Mouse (Mus musculus) stomach, embryonic 16.5 days (tissue): ENCODE measurements at regions not wholly inside any gene's neighbourhood (a gene's known extent, or its start where the extent isn't known, plus 50 kb on each side); places are given as distances from the start of the nearest gene placed in this dataset.

Source experiments
- ATAC-seq: fragments of 200-750 bp; cut with Nextera tagmentation; 2 replicates; pipeline ENCODE4 v1.8.0; 2017; ENCODE audit warnings: moderate number of reproducible peaks, moderate TSS enrichment; ENCODE audit not compliant: insufficient read depth, low FRiP score
- H3K27ac ChIP-seq: fragments of 300-500 bp; sonication (generic); 2 replicates; pipeline ENCODE4 v1.5.1; 2014; ENCODE audit warnings: low read length
- H3K27me3 ChIP-seq: fragments of 300-500 bp; sonication (generic); 2 replicates; pipeline ENCODE4 v1.6.1; 2014; ENCODE audit warnings: low read length, control low read depth, mixed read lengths; ENCODE audit not compliant: control insufficient read depth, insufficient read depth
- H3K36me3 ChIP-seq: fragments of 300-500 bp; sonication (generic); 2 replicates; pipeline ENCODE4 v1.6.1; 2014; ENCODE audit warnings: low read length; ENCODE audit not compliant: control insufficient read depth, insufficient read depth
- H3K4me1 ChIP-seq: fragments of 300-500 bp; sonication (generic); 2 replicates; pipeline ENCODE4 v1.6.1; 2014; ENCODE audit warnings: low read length, control low read depth, mixed read lengths; ENCODE audit not compliant: control insufficient read depth, insufficient read depth
- H3K4me2 ChIP-seq: fragments of 300-500 bp; sonication (generic); 2 replicates; pipeline ENCODE4 v1.6.1; 2014; ENCODE audit warnings: low read depth, low read length, mixed read lengths
- H3K4me3 ChIP-seq: fragments of 300-500 bp; sonication (generic); replicated peaks from 2 replicates; pipeline ENCODE4 v1.5.1; 2014; ENCODE audit warnings: mild to moderate bottlenecking, low read length
- H3K9ac ChIP-seq: fragments of 300-500 bp; sonication (generic); 2 replicates; pipeline ENCODE4 v1.6.1; 2014; ENCODE audit warnings: low read length
- H3K9me3 ChIP-seq: fragments of 300-500 bp; sonication (generic); replicated peaks from 2 replicates; pipeline ENCODE4 v1.6.1; 2016; ENCODE audit warnings: low read length, control low read depth; ENCODE audit not compliant: control insufficient read depth
- WGBS: fragments of 180-500 bp; shearing (Covaris S2); extraction: QIAGEN DNeasy Blood & Tissue Kit; methylation state at CpG from one replicate; pipeline ENCODE4 v1.1.7; 2014; 5-methylcytosine and 5-hydroxymethylcytosine counted together

- Histone ChIP-seq H3K9ac (no peak overlapping the region), H3K36me3 (no peaks in the 10 kb centered on the region), H3K9me3 (no peaks in the 10 kb centered on the region), H3K4me3 (no peak overlapping the region), H3K4me1 (no peaks in the 10 kb centered on the region), H3K27me3 (no peaks in the 10 kb centered on the region), H3K4me2 (no peak overlapping the region), H3K27ac (no peak overlapping the region)
- WGBS, result 85% methylated on average over 2 of the region's 2 CpGs
- no peak for ATAC-seq
These were observed 203.1 kb upstream of the Slc8a1 start for GRCm38 (mm10) chr17:81941317-81941716.

GRCm38 (mm10) chr17:81930736-81931135 is 192.6 kb upstream of the Slc8a1 start:
- Histone ChIP-seq H3K27me3 (no peaks in the 10 kb centered on the region), H3K4me2 (no peak overlapping the region), H3K4me1 (no peaks in the 10 kb centered on the region), H3K36me3 (no peaks in the 10 kb centered on the region), H3K4me3 (no peak overlapping the region), H3K9ac (no peak overlapping the region), H3K9me3 (0 out of 2 replicates have a peak, but pooled peaks cover 3% of the 10 kb centered on the region), H3K27ac (no peak overlapping the region)
- ATAC-seq, result no peak
- WGBS, result 86% methylated on average over 2 of the region's 2 CpGs

DNA sequence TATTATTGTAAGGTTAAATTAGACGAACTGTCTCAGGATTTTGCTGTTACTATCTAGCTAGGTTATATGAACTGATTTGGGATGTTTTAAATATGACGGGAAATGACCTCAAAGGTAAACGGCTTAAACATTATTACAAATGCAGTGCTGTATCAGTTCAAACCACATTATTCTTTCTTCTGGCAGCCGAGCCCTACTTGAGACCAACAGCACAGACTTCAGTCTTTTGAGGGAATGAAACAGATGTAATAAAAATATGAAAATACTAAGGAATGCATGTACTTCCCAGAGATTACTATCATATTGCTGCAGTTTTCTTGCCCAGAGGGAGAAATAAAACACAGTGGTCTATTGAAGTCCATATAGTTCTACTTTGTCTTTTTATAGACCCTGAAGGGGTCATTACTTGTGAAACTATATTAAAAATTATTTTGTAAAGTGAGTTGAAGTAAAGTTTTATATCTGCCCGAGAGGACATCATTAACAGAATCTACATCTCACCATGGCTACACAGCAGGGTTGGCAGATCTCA is 168.4 kb upstream of the Slc8a1 start:
- no peaks in the 10 kb centered on the region for H3K9me3 ChIP-seq
- no peaks in the 10 kb centered on the region for H3K4me1 ChIP-seq
- no peak overlapping the region for H3K4me2 ChIP-seq
- no peaks in the 10 kb centered on the region for H3K36me3 ChIP-seq
- 75% methylated on average over 5 of the region's 5 CpGs for WGBS
- no peaks in the 10 kb centered on the region for H3K27me3 ChIP-seq
- no peak overlapping the region for H3K9ac ChIP-seq
- ATAC-seq, result no peak
- H3K4me3 ChIP-seq, result no peak overlapping the region
- H3K27ac ChIP-seq, result no peak overlapping the region

- Histone ChIP-seq H3K9ac (no peak overlapping the region), H3K9me3 (0 out of 2 replicates have a peak, but pooled peaks cover 4% of the 10 kb centered on the region), H3K36me3 (no peaks in the 10 kb centered on the region), H3K27me3 (no peaks in the 10 kb centered on the region), H3K27ac (no peak overlapping the region), H3K4me2 (no peak overlapping the region), H3K4me1 (no peaks in the 10 kb centered on the region), H3K4me3 (no peak overlapping the region)
- no peak for ATAC-seq
- 82% methylated on average over 4 of the region's 4 CpGs for WGBS
These were observed 164.0 kb upstream of the Slc8a1 start for GRCm38 (mm10) chr17:81901999-81902665.

- Histone ChIP-seq H3K4me1 (no peaks in the 10 kb centered on the region), H3K4me2 (no peak overlapping the region), H3K9ac (no peak overlapping the region), H3K36me3 (no peaks in the 10 kb centered on the region), H3K27ac (no peak overlapping the region), H3K27me3 (no peaks in the 10 kb centered on the region), H3K9me3 (0 out of 2 replicates have a peak, but pooled peaks cover 4% of the 10 kb centered on the region), H3K4me3 (no peak overlapping the region)
- 62% methylated on average over 2 of the region's 2 CpGs for WGBS
- ATAC-seq, result no peak
These were observed 160.8 kb upstream of the Slc8a1 start for GRCm38 (mm10) chr17:81898984-81899383.

GRCm38 (mm10) chr17:81878136-81878535 is 140.0 kb upstream of the Slc8a1 start:
- Histone ChIP-seq H3K9me3 (no peaks in the 10 kb centered on the region), H3K4me2 (no peak overlapping the region), H3K27ac (no peak overlapping the region), H3K27me3 (no peaks in the 10 kb centered on the region), H3K4me1 (no peaks in the 10 kb centered on the region), H3K36me3 (no peaks in the 10 kb centered on the region), H3K9ac (no peak overlapping the region), H3K4me3 (no peak overlapping the region)
- ATAC-seq, result no peak
- 80% methylated on average over 3 of the region's 3 CpGs for WGBS

DNA sequence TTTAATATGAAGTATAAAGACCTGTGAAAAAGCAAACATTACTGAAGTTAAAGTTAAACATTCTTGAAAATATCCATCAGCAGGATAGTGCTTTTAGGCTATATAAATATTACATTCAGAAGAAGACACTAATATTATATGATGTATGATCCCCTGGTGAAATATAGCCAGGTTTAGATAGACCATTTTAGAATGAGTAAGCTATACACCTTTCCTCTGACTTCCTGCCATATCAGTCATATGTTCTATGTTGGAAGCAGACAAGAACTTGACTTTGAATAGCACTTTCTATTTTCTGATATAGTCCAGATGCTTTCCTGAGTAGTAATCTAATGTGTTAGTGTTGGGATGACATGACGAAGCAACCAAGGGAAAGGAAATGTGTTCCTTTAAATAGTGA is 128.5 kb upstream of the Slc8a1 start:
- no peaks in the 10 kb centered on the region for H3K27me3 ChIP-seq
- no peaks in the 10 kb centered on the region for H3K36me3 ChIP-seq
- H3K4me1 ChIP-seq, result no peaks in the 10 kb centered on the region
- H3K9ac ChIP-seq, result no peak overlapping the region
- peak; percentile 56; the same call in 1 of the 2 replicates for ATAC-seq
- H3K4me3 ChIP-seq, result no peak overlapping the region
- no peak overlapping the region for H3K27ac ChIP-seq
- no peaks in the 10 kb centered on the region for H3K9me3 ChIP-seq
- 37% methylated on average over 1 of the region's 1 CpGs for WGBS
- H3K4me2 ChIP-seq, result no peak overlapping the region

GRCm38 (mm10) chr17:81849298-81849967 is 111.3 kb upstream of the Slc8a1 start:
- no peak overlapping the region for H3K4me2 ChIP-seq

DNA sequence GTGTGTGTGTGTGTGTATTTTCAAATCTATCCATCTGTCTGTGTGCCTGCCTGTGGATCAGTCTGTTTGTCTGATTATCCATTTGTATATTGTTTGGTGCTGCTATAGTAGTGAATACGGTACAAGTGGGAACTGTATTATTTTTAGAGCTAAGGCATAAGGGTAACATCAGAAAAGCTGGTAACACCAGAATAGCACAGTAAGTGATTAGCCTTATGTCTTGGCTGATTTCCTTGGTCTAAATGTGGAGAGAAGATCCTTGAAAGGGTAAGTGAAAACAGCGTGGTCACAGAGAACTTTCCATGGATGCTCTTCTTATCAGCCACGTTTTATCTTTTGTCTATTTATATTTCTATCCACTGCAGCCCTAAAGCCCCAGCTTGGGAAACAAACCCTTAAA is 105.6 kb upstream of the Slc8a1 start:
- 65% methylated on average over 3 of the region's 3 CpGs for WGBS
- H3K4me1 ChIP-seq, result no peaks in the 10 kb centered on the region
- no peak for ATAC-seq
- no peak overlapping the region for H3K4me2 ChIP-seq
- no peaks in the 10 kb centered on the region for H3K27me3 ChIP-seq
- no peak overlapping the region for H3K4me3 ChIP-seq
- no peak overlapping the region for H3K27ac ChIP-seq
- H3K9me3 ChIP-seq, result no peaks in the 10 kb centered on the region
- H3K36me3 ChIP-seq, result no peaks in the 10 kb centered on the region
- no peak overlapping the region for H3K9ac ChIP-seq

More at GRCm38 (mm10) chr17:81849298-81849967, 111.3 kb upstream of the Slc8a1 start:
- ATAC-seq, result no peak
- H3K27ac ChIP-seq, result no peak overlapping the region
- H3K4me3 ChIP-seq, result no peak overlapping the region
- WGBS, result 66% methylated on average over 6 of the region's 6 CpGs
- no peaks in the 10 kb centered on the region for H3K36me3 ChIP-seq
- H3K9me3 ChIP-seq, result no peaks in the 10 kb centered on the region
- no peak overlapping the region for H3K9ac ChIP-seq
- no peaks in the 10 kb centered on the region for H3K27me3 ChIP-seq
- no peaks in the 10 kb centered on the region for H3K4me1 ChIP-seq
